Mouse (Mus musculus): ENCODE data around the gene Xpc.
A peak's percentile ranks its signal among the peaks of the same experiment; 100 is the strongest.
"Not testable (repeated sequence)": the region's sequence is repeated elsewhere in the genome, so short reads cannot be mapped to it uniquely, and the experiment has no call there.

The Xpc gene

DNA sequence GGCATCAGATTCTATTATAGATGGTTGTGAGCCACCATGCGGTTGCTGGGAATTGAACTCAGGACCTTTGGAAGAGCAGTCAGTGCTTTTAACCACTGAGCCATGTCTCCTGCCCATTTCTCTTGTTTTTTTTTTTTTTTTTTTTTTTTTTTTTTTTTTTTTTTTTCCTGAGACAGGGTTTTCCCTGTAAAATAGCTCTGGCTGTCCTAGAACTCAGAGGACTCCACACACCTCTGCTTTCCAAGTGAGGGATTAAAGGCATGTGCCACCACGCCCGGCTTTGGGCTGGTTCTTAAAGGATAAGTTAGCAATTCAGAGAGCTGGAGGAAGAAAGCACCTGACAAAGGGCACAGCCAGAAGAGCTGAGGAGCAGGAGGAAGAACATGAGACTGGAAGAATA lies 44.3 kb downstream of the Xpc start:
- DNase-seq, result not testable (repeated sequence)

DNA sequence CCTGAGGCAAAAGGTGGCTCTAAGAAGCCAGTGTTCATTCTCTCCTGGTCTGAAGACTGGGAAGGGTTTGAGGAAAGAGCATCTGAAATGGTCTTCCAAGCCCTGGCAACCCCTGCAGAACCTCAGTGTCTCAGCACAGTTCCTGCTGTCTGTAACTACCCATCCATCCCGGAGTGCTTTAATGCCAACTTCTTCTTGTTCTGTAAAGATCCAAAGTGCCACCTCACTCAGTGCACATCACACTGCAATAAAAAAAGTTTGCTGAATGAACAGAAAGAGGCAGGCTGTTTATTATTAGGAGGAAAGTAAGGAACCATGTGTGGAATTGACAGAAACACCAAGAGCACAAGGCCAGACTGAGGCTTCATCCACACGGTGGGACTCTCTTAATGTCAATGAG lies 45.0 kb downstream of the Xpc start:
- DNase-seq, result no peak

DNA sequence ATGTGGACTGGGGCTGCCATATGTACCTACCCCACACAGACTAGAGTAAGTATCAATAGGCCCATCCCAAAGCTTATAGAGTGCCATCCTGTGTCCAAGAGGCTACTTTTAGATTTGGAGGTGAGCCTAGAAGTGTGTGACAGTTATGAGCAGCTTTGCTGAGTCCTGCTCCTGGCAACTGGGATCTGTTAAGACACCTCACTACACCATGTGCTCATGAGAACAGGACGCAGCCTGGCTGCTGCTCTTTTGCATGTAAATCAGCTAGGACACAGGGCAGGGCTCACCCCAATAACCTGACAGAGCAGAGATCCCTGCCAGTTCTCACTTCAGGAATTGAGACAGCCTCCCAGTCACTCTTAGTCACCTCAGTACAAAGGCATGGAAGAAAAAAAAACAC lies 48.6 kb downstream of the Xpc start:
- no peak for DNase-seq

DNA sequence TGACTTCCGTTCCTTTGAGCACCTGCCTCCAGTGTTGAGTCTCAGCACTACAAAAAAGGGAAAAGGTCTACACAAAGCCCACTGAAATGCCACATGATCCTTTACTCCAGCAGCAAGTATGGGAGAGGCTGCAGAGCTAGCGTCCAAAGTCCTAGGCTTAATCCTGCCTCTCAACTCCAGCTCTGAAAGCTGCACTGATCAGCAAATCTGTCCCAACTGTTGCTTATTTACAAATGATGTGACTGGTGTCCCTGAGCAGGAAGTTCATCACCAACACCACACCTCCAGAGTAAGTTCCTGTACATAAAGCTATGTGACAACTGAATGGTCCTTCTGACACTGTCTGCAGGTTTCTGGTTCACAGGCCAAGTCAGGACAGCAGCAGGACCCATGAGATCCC lies 49.9 kb downstream of the Xpc start:
- DNase-seq, result no peak

DNA sequence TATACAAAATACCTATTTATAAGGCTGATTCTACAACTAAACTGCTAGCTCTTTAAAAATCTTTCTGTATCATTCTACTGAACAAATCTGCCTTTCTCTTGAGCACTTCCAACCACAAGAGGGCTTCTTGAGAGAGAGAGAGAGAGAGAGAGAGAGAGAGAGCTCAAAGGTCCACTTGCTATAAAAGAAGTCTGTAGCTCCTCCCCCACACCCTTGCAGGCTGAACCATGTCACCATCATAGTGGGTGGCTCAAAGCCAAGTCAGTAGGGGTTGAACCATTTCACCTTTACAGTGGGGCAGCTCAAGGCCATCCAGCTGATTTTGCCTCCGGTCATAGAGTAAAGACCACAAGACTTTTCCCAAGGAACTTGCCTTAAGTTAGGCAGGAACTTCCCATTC lies 56.2 kb downstream of the Xpc start:
- DNase-seq, result no peak

DNA sequence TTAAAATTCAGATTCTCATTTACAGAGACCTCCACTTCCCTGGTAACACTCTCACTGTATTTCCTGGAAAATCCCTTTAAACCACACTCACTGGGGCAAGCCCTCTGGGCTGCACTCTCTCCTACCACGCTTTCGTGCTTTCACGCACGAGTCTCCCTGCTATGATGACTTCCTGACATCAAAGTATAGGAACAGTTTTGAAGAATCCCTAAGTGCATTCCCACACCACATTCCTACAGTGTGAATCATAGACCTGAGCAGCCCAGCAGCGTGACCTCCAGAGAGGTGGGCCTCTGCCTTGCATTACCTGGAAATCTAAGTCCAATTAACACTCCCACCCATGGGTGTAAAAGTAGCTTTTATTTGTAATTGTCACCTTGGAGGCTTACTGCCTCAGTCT lies 61.1 kb downstream of the Xpc start:
- DNase-seq, result no peak

DNA sequence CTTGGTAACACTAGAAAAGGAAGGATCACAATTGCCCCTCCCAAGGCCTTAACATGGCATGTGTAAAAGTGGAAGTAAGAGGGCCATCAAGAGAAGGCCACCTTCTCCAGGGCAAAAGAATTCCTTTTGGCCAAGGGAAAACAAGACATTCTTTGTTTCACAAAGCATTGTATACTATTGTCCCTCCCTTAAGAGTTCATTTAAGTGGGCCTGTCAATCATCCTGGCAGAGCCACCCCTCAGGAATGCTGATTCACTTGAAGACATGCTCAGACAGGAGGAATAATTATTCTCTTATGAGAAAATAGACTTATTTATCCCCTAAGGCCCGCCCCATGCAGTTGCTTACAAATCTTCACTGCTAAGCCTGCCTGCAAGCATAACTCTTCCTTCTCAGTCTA lies 63.6 kb downstream of the Xpc start:
- DNase-seq, result no peak

DNA sequence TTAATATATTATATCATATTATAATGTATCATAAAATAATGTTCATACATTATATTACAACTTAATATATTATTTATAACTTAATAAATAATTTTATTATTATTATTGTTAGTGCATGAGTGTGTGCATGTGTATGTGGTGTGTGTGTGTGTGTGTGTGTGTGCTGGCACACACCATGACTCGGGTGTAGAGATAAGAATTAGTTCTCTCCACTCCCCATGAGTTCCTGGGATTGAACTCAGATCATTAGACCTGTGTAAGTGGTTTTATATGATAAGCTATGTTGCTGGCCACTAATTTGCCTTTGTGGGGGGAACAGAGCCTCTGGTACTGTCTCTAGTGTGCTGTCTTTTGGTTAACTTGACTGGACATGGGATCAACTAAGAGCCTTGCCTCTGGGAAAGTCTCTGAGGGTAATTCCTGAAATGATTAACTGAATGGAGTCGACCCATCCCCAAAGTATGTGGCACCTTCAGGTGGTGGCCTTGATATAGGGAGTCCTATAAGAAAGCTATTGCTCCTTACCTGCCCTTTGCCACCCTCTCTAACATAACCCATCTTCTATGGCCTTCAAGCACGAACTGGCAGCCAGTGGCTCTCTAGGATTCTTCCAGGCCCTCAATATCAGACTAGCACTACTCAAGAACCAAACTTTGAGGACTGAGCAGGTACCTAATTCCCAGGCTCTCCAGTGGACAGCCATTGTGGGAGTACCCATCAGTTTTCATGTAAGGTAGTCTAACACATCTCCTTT lies 66.0 kb downstream of the Xpc start:
- DNase-seq, result no peak

DNA sequence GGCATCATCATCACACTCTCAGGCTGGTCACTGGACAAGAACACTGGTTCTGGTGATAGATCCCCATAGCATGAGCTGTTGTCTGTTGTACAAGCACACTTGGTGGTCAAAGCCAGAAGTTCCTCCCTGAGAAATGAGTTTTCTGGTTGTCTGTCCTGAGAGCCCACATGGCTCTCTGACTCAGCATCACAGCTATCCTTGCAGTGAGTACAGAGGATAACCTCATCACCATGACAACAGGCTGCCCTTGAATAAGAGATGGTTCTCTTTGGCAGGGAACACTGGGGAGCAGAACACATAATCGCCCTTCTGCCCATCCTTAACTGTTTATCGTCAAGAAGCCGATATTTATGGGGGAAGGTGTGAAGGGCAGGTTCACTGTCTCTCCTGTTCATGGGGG lies 70.4 kb downstream of the Xpc start:
- no peak for DNase-seq

DNA sequence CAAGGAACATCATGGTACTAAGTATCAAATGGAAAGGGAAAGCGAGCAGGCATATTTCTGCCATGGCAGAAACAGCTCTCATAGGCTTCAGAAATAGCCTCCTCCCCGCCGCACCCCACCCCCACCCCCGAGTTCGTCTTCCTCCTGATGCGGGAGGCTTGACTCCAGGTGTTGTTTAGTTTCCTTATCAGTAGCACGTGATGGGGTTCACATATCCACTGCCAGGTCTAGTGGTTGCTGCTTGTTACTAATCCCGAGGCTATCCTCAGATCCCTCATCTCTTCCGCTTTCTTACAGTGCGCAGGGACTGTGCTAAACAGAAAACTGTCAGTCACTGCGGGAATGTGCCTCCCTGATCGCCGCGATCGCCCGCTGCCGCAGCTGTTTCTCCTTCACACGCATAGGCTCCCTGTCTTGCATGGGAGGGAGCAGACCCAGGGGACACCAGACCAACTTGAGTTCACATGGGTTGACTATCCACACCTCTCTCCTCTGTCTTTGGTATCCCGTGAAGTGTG lies 74.5 kb downstream of the Xpc start:
- DNase-seq, result no peak

DNA sequence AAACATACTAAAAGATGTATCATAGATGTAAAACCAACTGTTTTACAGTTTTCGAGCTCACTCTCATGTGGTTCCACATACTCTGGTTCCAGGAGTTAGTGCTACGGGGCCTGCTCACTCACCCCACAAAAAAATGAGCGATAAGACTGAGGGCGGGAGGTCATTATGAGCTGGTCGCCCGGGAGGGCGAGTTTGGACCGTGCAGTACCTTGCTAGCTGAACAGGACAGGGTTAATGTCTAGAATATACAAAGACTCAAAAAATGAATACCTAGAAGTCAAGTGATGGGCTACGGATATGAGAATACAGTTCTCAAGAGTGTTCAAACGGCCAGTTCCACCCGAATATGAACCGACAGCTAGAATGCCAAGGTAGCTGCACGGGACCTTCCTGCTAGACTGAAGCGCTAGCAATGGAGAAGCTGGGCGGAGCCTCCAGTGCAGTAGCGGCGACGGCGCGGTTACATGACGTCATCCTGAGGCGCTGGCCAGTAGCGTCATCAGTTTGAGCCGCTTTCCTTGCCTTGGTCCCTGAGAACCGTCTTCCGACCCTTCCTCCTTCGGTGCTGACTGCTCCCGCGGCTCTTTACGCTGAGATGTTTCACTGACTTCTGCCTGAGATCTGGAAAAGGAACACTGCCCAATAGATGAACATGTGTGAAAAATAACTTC lies 75.1 kb downstream of the Xpc start:
- peak; percentile 98 for DNase-seq

Data from right cerebral cortex, postnatal 4 days (tissue).